Mouse (Mus musculus): ENCODE results near the gene Sema3d.

GRCm38 (mm10) chr5:12555401-12555800 is 172.2 kb downstream of the Sema3d start:
- TF ChIP-seq CTCF (conservative IDR thresholded peaks at IDR 0.05; ENCODE audit: insufficient read depth, insufficient read length, low read depth, low read length) (no peak), POLR2A (IDR thresholded peaks at IDR 0.05; ENCODE audit: low read depth, low read length) (no peak)

All from kidney, adult 2 months (tissue).